Mouse (Mus musculus) stomach, embryonic 15.5 days (tissue): ENCODE data around the gene Polm. TPM values are rescaled to one million over a fixed set of nuclear protein-coding genes. Genes with fewer than 3 reads are reported as not detected.

Experiments used
- ATAC-seq: fragments of 200-750 bp; cut with Nextera tagmentation; 2 replicates; pipeline ENCODE4 v1.8.0; 2017; ENCODE audit warnings: low read depth, moderate number of reproducible peaks, moderate TSS enrichment; ENCODE audit not compliant: insufficient read depth, low FRiP score
- H3K27ac ChIP-seq: fragments of 300-500 bp; sonication (generic); 2 replicates; pipeline ENCODE4 v1.5.1; 2015; ENCODE audit warnings: mild to moderate bottlenecking, inconsistent platforms
- H3K27me3 ChIP-seq: fragments of 300-500 bp; sonication (generic); replicated peaks from 2 replicates; pipeline ENCODE4 v1.6.1; 2015; ENCODE audit warnings: inconsistent platforms
- H3K36me3 ChIP-seq: fragments of 300-500 bp; sonication (generic); 2 replicates; pipeline ENCODE4 v1.6.1; 2015; ENCODE audit warnings: inconsistent platforms
- H3K4me1 ChIP-seq: fragments of 300-500 bp; sonication (generic); 2 replicates; pipeline ENCODE4 v1.6.1; 2015; ENCODE audit warnings: inconsistent platforms
- H3K4me2 ChIP-seq: fragments of 300-500 bp; sonication (generic); 2 replicates; pipeline ENCODE4 v1.6.1; 2015; ENCODE audit warnings: mild to moderate bottlenecking, inconsistent platforms
- H3K4me3 ChIP-seq: fragments of 300-500 bp; sonication (generic); replicated peaks from 2 replicates; pipeline ENCODE4 v1.5.1; 2015; ENCODE audit warnings: inconsistent platforms
- H3K9ac ChIP-seq: fragments of 300-500 bp; sonication (generic); 2 replicates; pipeline ENCODE4 v1.6.1; 2015; ENCODE audit warnings: inconsistent platforms
- H3K9me3 ChIP-seq: fragments of 300-500 bp; sonication (generic); 2 replicates; pipeline ENCODE4 v1.6.1; 2016; ENCODE audit warnings: inconsistent platforms
- WGBS: fragments of 180-500 bp; shearing (Covaris S2); methylation state at CpG from one replicate; pipeline ENCODE4 v1.1.7; 2015; 5-methylcytosine and 5-hydroxymethylcytosine counted together
- polyA plus RNA-seq: library from polyadenylated mRNA; unstranded; fragments of >200 nt; fragmentation: Nextera tagmentation; extraction: Ambion mirVana; gene quantifications from 2 replicates; pipeline ENCODE4 v1.2.1, GENCODE M21; 2015

Gene Polm
- polyA plus RNA-seq, 1 experiment from 2014 or later = 9.6 TPM

- no peak overlapping the region for H3K4me2 ChIP-seq
- WGBS = 90% methylated on average over 12 of the region's 12 CpGs
- no peak overlapping the region for H3K27ac ChIP-seq
- H3K9me3 ChIP-seq = no peaks in the 10 kb centered on the region
- ATAC-seq = no peak
- H3K27me3 ChIP-seq = no peaks in the 10 kb centered on the region
- peaks cover 35% of the 10 kb centered on the region for H3K36me3 ChIP-seq
- H3K9ac ChIP-seq = no peak overlapping the region
- H3K4me3 ChIP-seq = no peak overlapping the region
- H3K4me1 ChIP-seq = no peaks in the 10 kb centered on the region
Measured at GRCm38 (mm10) chr11:5868324-5868723, 30.5 kb upstream of the Polm start.

DNA sequence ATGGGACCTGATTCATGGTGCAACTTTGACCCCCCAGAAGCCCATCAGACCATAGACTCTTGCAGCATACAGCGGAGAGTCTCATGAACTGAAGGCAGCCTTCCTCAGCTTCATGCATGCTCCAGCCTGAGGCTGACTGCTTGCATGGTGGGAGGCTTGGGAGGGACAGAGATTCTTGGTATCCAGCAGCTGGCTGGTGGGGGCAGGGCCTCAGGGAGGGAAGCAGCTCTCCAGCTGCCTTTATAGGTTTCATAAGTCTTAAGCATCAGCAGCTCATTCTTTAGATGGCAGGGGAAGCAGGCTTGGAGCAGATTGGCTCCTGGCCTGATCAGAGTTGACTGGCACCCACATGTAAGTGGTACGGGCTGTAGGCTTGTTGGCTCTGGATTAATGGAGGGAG lies 29.4 kb upstream of the Polm start:
- H3K4me1 ChIP-seq = peaks cover 10% of the 10 kb centered on the region
- no peak overlapping the region for H3K27ac ChIP-seq
- no peak for ATAC-seq
- no peaks in the 10 kb centered on the region for H3K27me3 ChIP-seq
- no peak overlapping the region for H3K9ac ChIP-seq
- H3K4me2 ChIP-seq = no peak overlapping the region
- no peaks in the 10 kb centered on the region for H3K9me3 ChIP-seq
- H3K36me3 ChIP-seq = peaks cover 24% of the 10 kb centered on the region
- H3K4me3 ChIP-seq = no peak overlapping the region
- 74% methylated on average over 2 of the region's 2 CpGs for WGBS

- H3K27me3 ChIP-seq = no peaks in the 10 kb centered on the region; the same call in 1 of the 2 replicates
- peak overlapping the region; percentile 87 for H3K4me2 ChIP-seq
- WGBS = 17% methylated on average over 15 of the region's 15 CpGs
- H3K4me3 ChIP-seq = peak overlapping the region; percentile 51
- H3K36me3 ChIP-seq = no peaks in the 10 kb centered on the region; the same call in 1 of the 2 replicates
- H3K4me1 ChIP-seq = peaks cover 21% of the 10 kb centered on the region
- H3K27ac ChIP-seq = no peak overlapping the region
- ATAC-seq = no peak
- peak overlapping the region; percentile 41; the same call in 1 of the 2 replicates for H3K9ac ChIP-seq
- H3K9me3 ChIP-seq = no peaks in the 10 kb centered on the region
Measured at GRCm38 (mm10) chr11:5862394-5863105, 24.7 kb upstream of the Polm start.

DNA sequence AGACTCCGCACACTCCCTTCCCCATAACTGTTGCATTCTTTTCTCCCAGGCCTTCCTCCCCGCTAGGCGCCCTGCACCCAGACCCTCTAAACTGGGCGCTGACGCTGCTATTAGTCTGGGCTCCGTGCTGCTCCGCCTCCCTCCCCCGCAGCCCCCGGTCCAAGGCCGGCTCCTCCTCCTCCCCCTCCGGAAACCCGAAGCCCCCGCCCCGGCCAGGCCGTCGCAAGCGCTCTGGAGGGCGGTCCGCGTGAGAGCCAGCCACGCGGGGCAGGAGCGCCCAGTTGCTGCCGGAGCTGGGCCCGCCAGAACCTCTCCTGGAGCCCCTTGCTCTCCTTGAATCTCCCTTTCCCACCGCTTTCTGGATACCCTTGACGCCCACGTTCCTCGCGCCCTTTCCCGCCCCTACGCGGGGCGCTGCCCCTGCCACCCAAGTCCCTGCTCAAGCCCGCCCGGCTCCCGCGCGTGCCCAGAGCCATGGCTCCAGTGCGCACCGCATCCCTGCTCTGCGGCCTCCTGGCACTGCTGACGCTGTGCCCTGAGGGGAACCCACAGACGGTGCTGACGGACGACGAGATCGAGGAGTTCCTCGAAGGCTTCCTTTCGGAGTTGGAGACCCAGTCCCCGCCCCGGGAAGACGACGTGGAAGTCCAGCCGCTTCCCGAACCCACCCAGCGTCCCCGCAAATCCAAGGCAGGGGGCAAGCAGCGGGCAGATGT lies 24.0 kb upstream of the Polm start, which contains the start of gene Aebp1:
Gene Aebp1, plus strand, starts transcription at position 270 of the 716 bp plus-strand sequence.
- 2% methylated on average over 49 of the region's 59 CpGs for WGBS
- H3K27ac ChIP-seq = no peak within 1 kb of the TSS
- H3K4me3 ChIP-seq = peak within 1 kb of the TSS; percentile 51
- no peaks in the 10 kb centered on the region for H3K9me3 ChIP-seq
- ATAC-seq = peak; percentile 63; the same call in 1 of the 2 replicates
- peak within 1 kb of the TSS; percentile 87 for H3K4me2 ChIP-seq
- no peaks in the 10 kb centered on the region; the same call in 1 of the 2 replicates for H3K27me3 ChIP-seq
- H3K4me1 ChIP-seq = peaks cover 21% of the 10 kb centered on the region
- peak within 1 kb of the TSS; percentile 41 for H3K9ac ChIP-seq
- H3K36me3 ChIP-seq = no peaks in the 10 kb centered on the region; the same call in 1 of the 2 replicates

DNA sequence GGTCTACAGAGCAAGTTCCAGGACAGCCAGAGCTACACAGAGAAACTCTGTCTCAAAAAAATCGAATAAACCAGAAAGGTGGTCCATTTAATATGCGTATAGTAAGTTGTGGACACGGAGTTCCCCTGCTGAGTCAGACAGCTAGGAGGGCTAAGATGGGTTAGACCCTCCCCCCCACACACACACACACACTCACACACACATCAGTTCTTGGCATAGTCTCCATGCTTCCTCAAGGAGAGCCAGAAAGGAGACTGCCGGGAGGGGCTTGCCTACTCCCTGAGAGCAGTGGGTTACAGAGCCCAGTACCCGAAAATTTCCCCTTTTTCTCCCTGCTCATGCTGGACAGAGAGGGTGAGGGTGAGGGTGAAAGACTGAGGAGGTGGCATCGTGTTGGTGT lies 22.8 kb upstream of the Polm start:
- H3K4me3 ChIP-seq = no peak overlapping the region
- H3K4me2 ChIP-seq = no peak overlapping the region
- ATAC-seq = no peak
- peaks cover 21% of the 10 kb centered on the region for H3K4me1 ChIP-seq
- H3K36me3 ChIP-seq = no peaks in the 10 kb centered on the region; the same call in 1 of the 2 replicates
- no peaks in the 10 kb centered on the region; the same call in 1 of the 2 replicates for H3K27me3 ChIP-seq
- no peak overlapping the region for H3K27ac ChIP-seq
- H3K9ac ChIP-seq = no peak overlapping the region
- no peaks in the 10 kb centered on the region for H3K9me3 ChIP-seq
- WGBS = 51% methylated on average over 6 of the region's 6 CpGs

GRCm38 (mm10) chr11:5859883-5860550 lies 22.2 kb upstream of the Polm start:
- H3K27ac ChIP-seq = no peak overlapping the region
- H3K36me3 ChIP-seq = no peaks in the 10 kb centered on the region
- WGBS = 86% methylated on average over 13 of the region's 13 CpGs
- peaks cover 21% of the 10 kb centered on the region for H3K4me1 ChIP-seq
- ATAC-seq = no peak
- no peak overlapping the region for H3K4me2 ChIP-seq
- H3K4me3 ChIP-seq = no peak overlapping the region
- no peak overlapping the region for H3K9ac ChIP-seq
- H3K27me3 ChIP-seq = no peaks in the 10 kb centered on the region; the same call in 1 of the 2 replicates
- H3K9me3 ChIP-seq = no peaks in the 10 kb centered on the region

DNA sequence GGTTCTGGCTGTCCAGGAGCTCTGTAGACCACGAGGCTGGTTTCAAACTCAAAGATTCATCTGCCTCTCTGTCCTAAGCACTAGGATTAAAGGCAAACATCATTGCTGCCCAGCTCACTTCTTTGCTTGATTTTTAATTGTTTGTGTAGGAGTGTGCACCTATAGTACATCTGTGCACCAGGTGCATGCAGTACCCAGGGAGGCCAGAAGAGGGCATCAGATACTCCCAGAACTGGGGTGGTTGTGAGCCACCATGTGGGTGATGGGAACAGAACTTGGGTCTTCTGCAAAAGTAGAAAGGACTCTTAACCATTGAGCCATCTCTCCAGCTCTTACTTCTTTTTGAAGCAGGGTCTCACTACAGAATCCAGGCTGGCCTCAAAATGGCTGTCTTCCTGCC lies 20.9 kb upstream of the Polm start:
- H3K9ac ChIP-seq = no peak overlapping the region
- no peaks in the 10 kb centered on the region; the same call in 1 of the 2 replicates for H3K27me3 ChIP-seq
- H3K4me1 ChIP-seq = peaks cover 21% of the 10 kb centered on the region
- no peak overlapping the region for H3K27ac ChIP-seq
- H3K9me3 ChIP-seq = no peaks in the 10 kb centered on the region
- 82% methylated on average over 1 of the region's 1 CpGs for WGBS
- H3K36me3 ChIP-seq = no peaks in the 10 kb centered on the region
- no peak for ATAC-seq
- H3K4me3 ChIP-seq = no peak overlapping the region
- H3K4me2 ChIP-seq = no peak overlapping the region

- 80% methylated on average over 8 of the region's 8 CpGs for WGBS
- Histone ChIP-seq H3K36me3 (no peaks in the 10 kb centered on the region), H3K4me3 (no peak overlapping the region), H3K9ac (no peak overlapping the region), H3K4me1 (peaks cover 5% of the 10 kb centered on the region; the same call in 1 of the 2 replicates), H3K27ac (no peak overlapping the region), H3K4me2 (no peak overlapping the region), H3K27me3 (no peaks in the 10 kb centered on the region; the same call in 1 of the 2 replicates), H3K9me3 (no peaks in the 10 kb centered on the region)
- ATAC-seq = no peak
Measured at GRCm38 (mm10) chr11:5856479-5857130, 18.8 kb upstream of the Polm start.

DNA sequence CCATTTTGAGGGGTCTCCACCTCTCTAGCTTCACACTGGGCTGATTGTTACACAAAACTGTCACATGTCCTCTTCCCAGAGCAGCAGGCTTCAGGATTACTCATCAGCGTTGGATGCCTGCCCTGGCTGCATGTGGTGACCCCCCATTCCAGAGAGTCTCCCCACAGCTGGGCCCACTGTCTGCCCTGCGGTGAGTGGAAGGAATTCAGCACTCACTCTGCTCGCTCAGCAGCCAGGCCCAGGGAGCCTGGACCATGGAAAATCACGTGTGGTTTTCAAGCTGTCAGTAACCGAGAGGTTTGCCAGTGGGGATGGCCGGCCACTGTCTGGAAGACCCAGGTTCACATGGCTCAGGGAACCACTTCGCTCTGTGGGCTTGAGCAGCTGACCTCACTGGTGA lies 18.1 kb upstream of the Polm start:
- Histone ChIP-seq H3K9me3 (no peaks in the 10 kb centered on the region), H3K4me1 (peaks cover under 1% of the 10 kb centered on the region; the same call in 1 of the 2 replicates), H3K27me3 (no peaks in the 10 kb centered on the region), H3K4me2 (no peak overlapping the region), H3K4me3 (no peak overlapping the region), H3K36me3 (no peaks in the 10 kb centered on the region), H3K27ac (no peak overlapping the region), H3K9ac (no peak overlapping the region)
- 0 out of 2 replicates have a peak, but pooled peaks have one; percentile 52 for ATAC-seq
- WGBS = 26% methylated on average over 7 of the region's 7 CpGs

DNA sequence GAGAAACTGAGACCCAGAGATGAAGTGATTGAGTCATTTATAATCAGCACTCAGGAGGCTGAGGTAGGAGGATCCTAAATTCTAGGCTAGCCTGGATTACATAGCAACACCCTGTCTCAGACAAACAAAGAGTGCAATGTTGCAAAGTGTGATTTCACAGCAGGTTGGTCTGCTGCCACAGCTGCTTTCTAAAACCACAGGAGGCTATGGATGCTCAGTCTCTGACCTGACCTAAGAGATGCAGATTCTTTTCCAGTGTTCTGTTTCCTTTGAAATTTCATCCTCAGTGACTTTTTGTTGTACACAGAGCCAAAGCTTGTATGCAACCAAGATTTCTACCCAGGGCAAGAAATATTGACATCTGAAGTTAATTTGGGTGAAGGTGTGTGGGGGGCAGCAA lies 17.7 kb upstream of the Polm start:
- Histone ChIP-seq H3K9me3 (no peaks in the 10 kb centered on the region), H3K9ac (no peak overlapping the region)

GRCm38 (mm10) chr11:5852314-5852713 lies 14.5 kb upstream of the Polm start:
- 40% methylated on average over 1 of the region's 1 CpGs for WGBS

More for the DNA sequence above, 17.7 kb upstream of the Polm start:
- Histone ChIP-seq H3K4me3 (no peak overlapping the region), H3K4me2 (no peak overlapping the region), H3K36me3 (no peaks in the 10 kb centered on the region), H3K4me1 (no peaks in the 10 kb centered on the region), H3K27ac (no peak overlapping the region), H3K27me3 (no peaks in the 10 kb centered on the region)
- ATAC-seq = no peak

More at GRCm38 (mm10) chr11:5852314-5852713, 14.5 kb upstream of the Polm start:
- H3K27ac ChIP-seq = no peak overlapping the region
- H3K36me3 ChIP-seq = no peaks in the 10 kb centered on the region
- no peaks in the 10 kb centered on the region for H3K9me3 ChIP-seq
- H3K27me3 ChIP-seq = no peaks in the 10 kb centered on the region
- H3K4me2 ChIP-seq = no peak overlapping the region
- ATAC-seq = no peak
- no peaks in the 10 kb centered on the region for H3K4me1 ChIP-seq
- H3K4me3 ChIP-seq = no peak overlapping the region
- H3K9ac ChIP-seq = no peak overlapping the region
